Mouse (Mus musculus): ENCODE results near the gene Cerk.
"Not testable (repeated sequence)": the region's sequence is repeated elsewhere in the genome, so short reads cannot be mapped to it uniquely, and the experiment has no call there.

The Cerk gene

DNA sequence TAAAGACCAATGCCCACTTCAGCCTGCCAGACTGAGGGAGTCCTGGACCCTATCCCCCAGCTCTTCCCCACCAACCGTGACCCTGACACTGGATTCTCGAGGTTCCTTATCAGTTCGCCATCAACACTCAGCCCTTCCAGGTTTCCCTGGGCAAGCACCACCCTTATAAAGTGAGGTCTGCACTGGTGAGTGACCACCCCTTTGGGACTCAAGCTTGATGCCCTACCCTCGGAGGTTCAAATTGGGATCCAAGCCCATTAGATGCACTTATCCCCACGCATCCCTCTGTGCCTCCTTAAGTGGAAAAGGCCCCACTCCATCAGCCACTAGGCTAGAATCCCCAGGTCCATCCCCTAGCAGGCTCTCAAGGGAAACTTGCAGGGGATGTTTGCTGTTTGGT, 1.9 kb downstream of the Cerk start:
- intact Hi-C loops (cut with DNase I), result no loop called here

DNA sequence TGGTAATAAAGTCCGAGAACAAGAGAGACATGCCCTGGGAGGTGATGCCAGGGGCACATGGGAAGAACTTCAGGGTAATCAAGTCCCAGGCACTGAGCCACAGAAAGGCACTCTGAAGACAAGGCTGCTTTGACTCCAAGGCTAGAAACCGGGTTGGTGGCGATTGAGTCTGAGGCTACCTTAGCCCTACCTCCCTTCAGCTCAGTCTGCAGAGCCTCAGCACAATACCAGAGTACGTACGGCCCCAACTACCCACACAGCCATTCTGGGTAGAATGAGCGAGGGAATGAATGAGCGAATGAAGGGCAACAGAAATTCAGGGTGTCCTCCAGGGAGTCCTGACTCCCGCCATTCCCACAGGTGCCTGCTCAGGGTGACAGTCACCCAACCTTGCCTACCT, 2.5 kb downstream of the Cerk start:
- intact Hi-C loops (cut with DNase I), result no loop called here

GRCm38 (mm10) chr15:86182646-86183045, 3.3 kb downstream of the Cerk start:
- intact Hi-C loops (cut with DNase I), result no loop called here

- intact Hi-C loops (cut with DNase I), result no loop called here
Measured at GRCm38 (mm10) chr15:86181941-86182439, 4.0 kb downstream of the Cerk start.

DNA sequence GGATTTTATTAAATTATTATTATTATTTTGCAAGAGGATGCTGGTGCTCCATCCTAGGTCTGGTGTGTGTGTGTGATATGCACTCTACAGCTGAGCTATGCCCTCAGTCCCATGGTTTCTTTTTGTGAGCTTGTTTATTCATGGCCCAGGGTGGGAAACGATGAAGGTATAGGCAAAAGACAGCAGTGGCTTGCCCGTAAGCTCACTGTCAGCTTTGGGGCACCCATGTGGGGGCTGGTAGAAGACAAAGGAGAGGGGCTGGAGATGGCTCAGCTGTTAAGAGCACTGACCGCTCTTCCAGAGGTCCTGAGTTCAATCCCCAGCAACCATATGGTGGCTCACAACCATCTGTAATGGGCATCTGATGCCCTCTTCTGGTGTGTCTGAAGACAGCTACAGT, 4.6 kb downstream of the Cerk start:
- intact Hi-C loops (cut with DNase I), result not testable (repeated sequence)

DNA sequence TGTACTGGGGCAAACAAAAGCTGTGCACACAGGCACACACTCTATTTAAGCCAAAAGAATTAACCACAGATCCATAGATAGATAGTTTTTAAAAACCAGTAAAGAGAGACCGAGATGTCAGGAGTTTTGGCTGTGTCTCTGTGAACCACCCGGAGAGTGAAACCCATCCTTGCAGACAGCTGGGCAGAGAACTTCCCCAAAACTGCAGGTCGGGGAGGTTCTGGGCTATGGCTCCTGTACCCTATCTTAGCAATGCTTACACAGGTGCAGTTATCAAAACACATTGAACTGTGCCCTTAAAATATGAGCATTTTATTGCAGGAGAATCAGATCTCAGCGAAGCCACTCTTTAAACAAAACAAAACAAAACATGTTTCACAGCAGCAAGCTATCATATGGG, 5.5 kb downstream of the Cerk start:
- intact Hi-C loops (cut with DNase I), result no loop called here

DNA sequence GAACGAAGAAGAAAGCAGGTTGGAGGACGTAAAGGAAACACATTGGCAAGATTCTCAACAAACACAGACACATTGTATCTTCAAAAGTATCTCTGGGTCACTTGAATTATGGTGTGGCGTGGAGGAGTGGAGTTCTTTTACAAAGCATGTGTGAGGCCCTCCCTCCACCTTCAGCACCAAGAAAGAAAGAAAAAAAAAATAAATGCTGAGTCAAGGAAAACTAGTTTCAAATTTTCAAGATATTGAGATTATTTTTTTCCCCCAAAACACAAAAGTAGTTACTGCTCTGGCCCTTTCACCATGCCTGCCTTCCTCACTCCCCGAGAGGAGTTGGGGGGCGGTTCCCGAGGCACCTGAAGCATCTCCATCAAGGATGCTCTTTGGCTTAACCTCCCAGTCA, 7.3 kb downstream of the Cerk start:
- intact Hi-C loops (cut with DNase I), result no loop called here

DNA sequence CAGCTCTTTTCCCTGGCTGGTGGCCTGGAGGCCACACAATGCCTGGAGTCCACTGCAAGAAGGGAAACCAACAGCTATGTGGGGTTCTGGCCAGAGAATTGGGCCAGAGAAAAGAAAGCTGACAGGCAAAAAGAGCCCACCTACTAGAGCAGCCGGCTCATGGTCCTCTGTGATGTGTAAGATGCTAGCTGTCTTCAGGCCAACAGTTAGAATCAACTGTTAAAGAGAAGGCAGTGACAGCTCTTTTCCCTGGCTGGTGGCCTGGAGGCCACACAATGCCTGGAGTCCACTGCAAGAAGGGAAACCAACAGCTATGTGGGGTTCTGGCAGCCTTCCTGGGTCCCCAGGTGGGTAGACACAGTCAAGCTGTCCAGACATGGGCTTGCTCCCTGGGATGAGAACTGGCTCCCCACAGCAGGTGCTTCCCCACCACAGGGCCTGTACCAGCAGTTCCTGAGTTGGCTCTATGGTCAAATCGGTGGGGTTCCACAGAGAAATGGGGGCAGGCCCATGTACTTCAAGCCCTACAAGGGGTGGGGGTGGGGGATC, 8.2 kb downstream of the Cerk start:
- intact Hi-C loops (cut with DNase I), result not testable (repeated sequence)

DNA sequence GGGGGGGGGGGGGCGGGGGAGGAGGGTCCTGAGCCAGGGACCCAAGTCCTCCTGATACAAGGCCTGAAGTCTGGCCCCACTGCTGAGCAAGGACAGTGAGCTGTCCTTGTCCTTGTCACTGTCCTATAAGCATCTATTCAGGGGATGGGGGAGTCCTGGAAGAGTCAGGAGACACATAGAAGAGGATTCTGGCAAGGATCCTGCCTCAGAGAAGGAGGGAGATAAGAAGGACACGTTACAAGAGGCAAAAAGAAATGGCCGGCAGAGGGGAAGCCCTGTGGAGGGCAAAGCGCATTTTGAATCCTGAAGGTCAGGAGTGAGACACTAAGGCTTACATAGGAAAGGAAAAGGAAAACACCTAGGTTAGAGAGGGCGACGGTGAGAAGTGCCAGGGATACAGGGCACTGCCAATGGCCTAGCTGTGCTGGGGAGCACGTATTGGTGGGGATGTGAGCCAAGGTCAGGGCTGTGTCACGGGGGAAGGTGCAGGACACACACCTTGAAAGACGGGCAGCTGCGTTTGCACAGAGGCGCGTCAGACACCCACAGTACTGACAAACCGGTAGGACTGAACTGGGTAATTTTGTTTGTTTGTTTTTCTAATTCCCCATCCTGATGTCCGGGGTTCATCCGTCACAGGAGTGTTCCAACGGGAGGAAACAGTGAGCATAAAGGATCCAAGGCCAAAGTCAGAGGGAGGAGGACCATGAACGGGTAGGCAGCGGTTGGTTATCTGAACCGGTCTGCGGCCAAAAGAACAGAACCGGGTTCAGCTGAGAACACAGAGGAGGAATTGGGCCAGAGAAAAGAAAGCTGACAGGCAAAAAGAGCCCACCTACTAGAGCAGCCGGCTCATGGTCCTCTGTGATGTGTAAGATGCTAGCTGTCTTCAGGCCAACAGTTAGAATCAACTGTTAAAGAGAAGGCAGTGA, 8.9 kb downstream of the Cerk start:
- intact Hi-C loops (cut with DNase I), result no loop called here

GRCm38 (mm10) chr15:86176166-86176565, 9.8 kb downstream of the Cerk start:
- intact Hi-C loops (cut with DNase I), result no loop called here

- intact Hi-C loops (cut with DNase I), result no loop called here
Measured at GRCm38 (mm10) chr15:86175253-86176050, 10.5 kb downstream of the Cerk start.

- intact Hi-C loops (cut with DNase I), result loop anchor here (5.0 kb wide), 1 partner anchor 34 kb away; no protein-coding TSS in a partner anchor
Measured at GRCm38 (mm10) chr15:86173136-86173985, 12.6 kb downstream of the Cerk start.

DNA sequence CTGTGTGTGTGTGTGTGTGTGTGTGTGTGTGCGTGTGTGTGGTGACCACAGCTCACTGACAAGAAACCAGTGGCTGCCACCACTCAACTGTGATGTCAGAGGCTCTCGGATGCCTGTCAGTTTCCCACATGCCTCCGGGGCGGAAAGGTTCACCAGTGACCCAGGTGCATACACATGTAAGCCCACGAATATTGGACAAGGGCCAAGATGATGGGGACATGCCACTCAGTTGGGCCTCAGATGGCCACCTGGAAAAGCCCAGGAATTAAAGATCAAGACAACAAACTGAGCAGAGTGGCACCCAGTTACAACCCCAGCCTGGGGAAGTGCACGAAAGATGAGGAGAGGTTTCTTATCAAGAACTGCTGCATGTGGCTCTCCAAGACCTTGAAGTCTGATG, 13.4 kb downstream of the Cerk start:
- intact Hi-C loops (cut with DNase I), result loop anchor here (5.0 kb wide), 1 partner anchor 35 kb away; no protein-coding TSS in a partner anchor

GRCm38 (mm10) chr15:86172124-86172523, 13.8 kb downstream of the Cerk start:
- intact Hi-C loops (cut with DNase I), result loop anchor here (5.0 kb wide), 1 partner anchor 35 kb away; no protein-coding TSS in a partner anchor

GRCm38 (mm10) chr15:86171316-86171715, 14.6 kb downstream of the Cerk start:
- intact Hi-C loops (cut with DNase I), result loop anchor here (5.0 kb wide), 1 partner anchor 36 kb away; no protein-coding TSS in a partner anchor

DNA sequence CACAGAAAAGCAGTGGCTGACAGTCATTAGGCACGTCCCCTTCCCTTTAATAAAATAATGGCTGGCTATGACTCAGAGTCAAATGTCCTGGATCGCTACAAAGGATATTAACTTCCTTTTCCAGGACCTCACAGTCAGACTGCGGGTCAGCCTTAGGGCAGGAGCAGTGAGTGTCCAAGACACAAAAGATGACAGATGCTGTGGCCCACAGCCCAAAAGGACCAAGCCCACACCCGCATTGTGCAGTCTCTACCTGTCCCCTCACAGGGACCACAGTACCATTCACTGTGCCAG, 16.2 kb downstream of the Cerk start:
- intact Hi-C loops (cut with DNase I), result loop anchor here (5.0 kb wide), 1 partner anchor 38 kb away; no protein-coding TSS in a partner anchor

DNA sequence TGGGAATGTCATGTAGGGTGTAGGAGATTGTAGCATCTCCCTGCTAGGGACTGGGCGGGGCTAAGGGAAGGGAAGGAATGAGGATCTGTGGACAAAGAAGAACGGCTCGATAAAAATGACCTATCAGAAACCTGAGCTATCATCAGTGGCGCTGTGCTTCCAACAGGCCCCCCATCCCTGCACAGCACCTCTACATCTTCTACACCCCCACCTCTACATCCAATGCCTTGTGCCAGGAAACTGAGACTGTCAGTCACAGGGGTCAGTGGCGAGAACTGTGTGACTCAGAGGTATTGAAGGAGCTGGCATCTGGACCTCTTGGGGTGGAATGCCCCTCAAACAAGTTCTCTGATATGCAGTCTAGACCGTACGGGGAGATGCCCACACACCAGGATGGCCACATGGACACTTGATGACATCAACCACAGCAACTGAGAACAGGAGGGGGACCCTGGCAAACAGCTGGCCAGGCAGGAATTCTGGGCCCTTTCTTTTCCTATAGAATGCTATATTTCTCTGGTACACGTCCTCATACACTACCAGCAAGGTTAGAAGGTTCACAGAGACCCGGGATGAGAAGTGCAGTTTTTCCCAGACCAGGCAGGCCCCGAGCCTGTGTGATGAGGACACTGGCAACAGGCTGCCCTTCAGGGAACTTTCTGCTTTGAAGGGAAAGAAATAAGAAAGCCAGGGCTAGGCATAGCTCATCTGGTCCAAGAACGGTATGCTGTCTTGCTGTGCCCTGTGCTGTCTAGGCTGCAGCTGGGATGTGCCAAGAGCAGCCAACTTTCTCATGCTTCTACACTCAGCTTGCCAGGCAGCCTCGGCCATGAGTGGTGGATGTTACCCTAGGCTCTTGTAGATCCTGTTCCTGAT, 16.8 kb downstream of the Cerk start:
- intact Hi-C loops (cut with DNase I), result no loop called here

GRCm38 (mm10) chr15:86168505-86168867, 17.5 kb downstream of the Cerk start:
- intact Hi-C loops (cut with DNase I), result no loop called here

DNA sequence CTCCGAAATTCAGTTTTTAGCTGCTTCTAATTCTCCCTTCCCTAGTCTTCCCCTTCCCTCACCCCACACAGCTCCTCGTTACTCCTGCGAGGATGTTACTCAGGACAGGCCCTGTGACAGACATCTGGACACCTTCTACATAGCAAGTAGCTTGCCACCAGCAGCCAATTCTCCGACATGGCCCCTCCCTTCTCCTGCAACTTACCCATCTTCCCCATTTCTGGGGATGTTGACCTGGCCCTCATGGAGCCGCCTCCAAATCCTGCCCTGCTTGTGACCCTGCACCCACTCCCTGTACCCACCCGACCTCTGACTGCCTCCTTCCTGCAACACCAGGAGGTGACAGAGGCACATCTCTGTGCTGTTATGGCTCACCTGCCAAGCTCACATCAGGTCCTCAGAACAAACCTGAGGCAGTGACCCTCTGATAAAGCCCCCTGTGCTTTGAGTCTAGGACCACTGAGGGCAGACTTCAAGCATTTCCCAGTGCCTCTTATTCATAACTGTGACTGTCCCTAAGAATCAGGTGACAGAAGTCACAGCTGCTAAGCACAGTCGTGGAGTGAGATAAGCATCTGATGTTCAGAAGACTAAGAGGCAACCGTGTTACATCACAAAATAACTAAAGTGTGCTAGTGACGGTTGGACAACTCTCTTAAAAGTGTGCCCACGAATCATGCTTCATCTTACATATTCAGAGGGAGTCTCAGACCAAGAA, 18.0 kb downstream of the Cerk start:
- intact Hi-C loops (cut with DNase I), result no loop called here

Measured in adrenal gland (tissue).